Mouse (Mus musculus) leukemia stem cell, adult 10-12 weeks (primary cell): ENCODE data around the gene Hsd17b1. TPM values are rescaled to one million over a fixed set of nuclear protein-coding genes. Genes with fewer than 3 reads are reported as not detected.

ENCODE experiments used
- polyA plus RNA-seq: library from polyadenylated mRNA; stranded (reverse); fragments of >175 nt; gene quantifications from 2 replicates; pipeline ENCODE4 v1.2.3, GENCODE M21; 2012; ENCODE audit warnings: low replicate concordance

The Hsd17b1 gene
- polyA plus RNA-seq = not detected in 2 replicates

GRCm38 (mm10) chr11:101078121-101078520, at the start of gene Hsd17b1:
TSS of gene Hsd17b1 (plus strand) at chr11:101078411.

GRCm38 (mm10) chr11:101069391-101070188, 8.6 kb upstream of the Hsd17b1 start, which contains the start of gene Naglu:
TSS of gene Naglu (plus strand) at chr11:101070012.

GRCm38 (mm10) chr11:101082208-101083082, 4.2 kb downstream of the Hsd17b1 start, which contains the start of gene Coasy:
TSS of gene Coasy (plus strand) at chr11:101082565.

GRCm38 (mm10) chr11:101086756-101087681, 8.8 kb downstream of the Hsd17b1 start, which contains the start of gene Mlx:
TSS of gene Mlx (plus strand) at chr11:101087277.

GRCm38 (mm10) chr11:101095314-101096024, 17.3 kb downstream of the Hsd17b1 start, which contains the start of gene Psmc3ip:
TSS of gene Psmc3ip (minus strand) at chr11:101095436.

GRCm38 (mm10) chr11:101119761-101120544, 41.7 kb downstream of the Hsd17b1 start, which contains the start of the genes Retreg3 and Tubg1:
TSS of gene Retreg3 (minus strand) at chr11:101119893.
TSS of gene Tubg1 (plus strand) at chr11:101119938.

Other genes with a start within 250 kb of the Hsd17b1 start
- gene Stat5b, start 227.7 kb upstream of the Hsd17b1 start, polyA plus RNA-seq = 27.4 and 38.6 TPM in 2 replicates
- gene Stat5a, start 219.1 kb upstream of the Hsd17b1 start, polyA plus RNA-seq = 25.8 and 32.3 TPM in 2 replicates
- 22.0 and 45.8 TPM in 2 replicates for gene Stat3, start 138.9 kb upstream of the Hsd17b1 start, polyA plus RNA-seq
- 7.5 and 8.9 TPM in 2 replicates for gene Cavin1, start 107.5 kb upstream of the Hsd17b1 start, polyA plus RNA-seq
- 80.6 and 100 TPM in 2 replicates for gene Atp6v0a1, start 69.0 kb upstream of the Hsd17b1 start, polyA plus RNA-seq
- 4.8 and 25.3 TPM in 2 replicates for gene Naglu, start 8.4 kb upstream of the Hsd17b1 start, polyA plus RNA-seq
- gene Coasy, start 4.2 kb downstream of the Hsd17b1 start, polyA plus RNA-seq = 28.2 and 48.5 TPM in 2 replicates
- gene Mlx, start 8.9 kb downstream of the Hsd17b1 start, polyA plus RNA-seq = 13.7 and 31.7 TPM in 2 replicates
- 16.3 and 18.1 TPM in 2 replicates for gene Psmc3ip, start 17.0 kb downstream of the Hsd17b1 start, polyA plus RNA-seq
- gene Retreg3, start 41.5 kb downstream of the Hsd17b1 start, polyA plus RNA-seq = 5.6 and 18.8 TPM in 2 replicates
- 149 and 176 TPM in 2 replicates for gene Tubg1, start 41.5 kb downstream of the Hsd17b1 start, polyA plus RNA-seq
- 1.7 and 2.4 TPM in 2 replicates for gene Tubg2, start 77.5 kb downstream of the Hsd17b1 start, polyA plus RNA-seq
- 0.40 and 0.42 TPM in 2 replicates for gene Cntnap1, start 92.1 kb downstream of the Hsd17b1 start, polyA plus RNA-seq
- gene Plekhh3, start 92.9 kb downstream of the Hsd17b1 start, polyA plus RNA-seq = 3.2 and 5.3 TPM in 2 replicates
- gene Ccr10, start 97.0 kb downstream of the Hsd17b1 start, polyA plus RNA-seq = 0.56 and 1.1 TPM in 2 replicates
- 0.88 and 7.2 TPM in 2 replicates for gene Ezh1, start 148.1 kb downstream of the Hsd17b1 start, polyA plus RNA-seq
- gene Ramp2, start 167.6 kb downstream of the Hsd17b1 start, polyA plus RNA-seq = 5.4 and 11.1 TPM in 2 replicates
- 73.9 and 74.5 TPM in 2 replicates for gene Vps25, start 175.3 kb downstream of the Hsd17b1 start, polyA plus RNA-seq
- gene Wnk4, start 182.2 kb downstream of the Hsd17b1 start, polyA plus RNA-seq = 6.0 and 8.9 TPM in 2 replicates
- gene Cntd1, start 200.6 kb downstream of the Hsd17b1 start, polyA plus RNA-seq = 0.17 TPM in 1 of 2 replicates, not detected in the other
- 2.0 and 15.7 TPM in 2 replicates for gene Coa3, start 200.7 kb downstream of the Hsd17b1 start, polyA plus RNA-seq
- 55.6 and 84.1 TPM in 2 replicates for gene Becn1, start 223.9 kb downstream of the Hsd17b1 start, polyA plus RNA-seq
- gene Psme3, start 237.8 kb downstream of the Hsd17b1 start, polyA plus RNA-seq = 97.5 and 117 TPM in 2 replicates
- gene Aoc2, start 246.7 kb downstream of the Hsd17b1 start, polyA plus RNA-seq = 11.1 and 13.4 TPM in 2 replicates